In the genomic region with DNA sequence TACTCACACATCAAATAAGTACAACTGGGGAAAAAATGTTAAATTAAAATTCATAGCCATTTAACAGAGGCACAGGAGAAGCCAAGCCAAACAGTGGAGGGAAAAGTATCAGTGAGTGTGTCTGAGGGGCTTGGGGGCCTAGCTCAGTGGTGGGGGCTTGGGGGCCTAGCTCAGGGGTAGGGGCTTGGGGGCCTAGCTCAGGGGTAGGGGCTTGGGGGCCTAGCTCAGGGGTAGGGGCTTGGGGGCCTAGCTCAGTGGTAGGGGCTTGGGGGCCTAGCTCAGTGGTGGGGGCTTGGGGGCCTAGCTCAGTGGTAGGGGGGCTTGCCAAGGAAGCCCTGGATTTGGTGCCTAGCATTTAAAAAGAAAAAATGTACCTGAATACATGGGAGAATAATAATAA, we compare ENCODE assay signal across 8 mouse cellular contexts.
A peak's percentile ranks its signal among the peaks of the same experiment; 100 is the strongest.
DNase-seq lines count a peak whose midpoint lies in the region; ATAC-seq lines count a peak whose summit lies in the region.
"Not testable (repeated sequence)": the region's sequence is repeated elsewhere in the genome, so short reads cannot be mapped to it uniquely, and the experiment has no call there.

No protein-coding gene starts in this region.

- not testable (repeated sequence) for H3K4me3 ChIP-seq in hindbrain, embryonic 13.5 days; kidney, embryonic 16.5 days (ENCODE audit: low read length); liver, embryonic 13.5 days (replicated peaks); stomach, embryonic 16.5 days (replicated peaks; ENCODE audit: low read length)

- H3K27me3 ChIP-seq in hindbrain, embryonic 13.5 days; kidney, embryonic 16.5 days (ENCODE audit: insufficient read depth, low read length); liver, embryonic 13.5 days; stomach, embryonic 16.5 days (ENCODE audit: control insufficient read depth, insufficient read depth, low read length): not testable (repeated sequence)

- not testable (repeated sequence) for H3K27ac ChIP-seq in hindbrain, embryonic 13.5 days; kidney, embryonic 16.5 days (ENCODE audit: low read length); liver, embryonic 13.5 days; stomach, embryonic 16.5 days (ENCODE audit: low read length)

- peaks cover 48% of the 10 kb centered on the region for H3K4me1 ChIP-seq in hindbrain, embryonic 13.5 days (replicated peaks)
- H3K4me1 ChIP-seq in kidney, embryonic 16.5 days (ENCODE audit: insufficient read depth, low read length): peaks cover 26% of the 10 kb centered on the region
- peaks cover 27% of the 10 kb centered on the region for H3K4me1 ChIP-seq in liver, embryonic 13.5 days (replicated peaks)
- H3K4me1 ChIP-seq in stomach, embryonic 16.5 days (ENCODE audit: control insufficient read depth, insufficient read depth, low read length): peaks cover 19% of the 10 kb centered on the region

- H3K9ac ChIP-seq in hindbrain, embryonic 13.5 days; kidney, embryonic 16.5 days (replicated peaks; ENCODE audit: low read length); liver, embryonic 13.5 days; stomach, embryonic 16.5 days (ENCODE audit: low read length): not testable (repeated sequence)

- not testable (repeated sequence) for H3K9me3 ChIP-seq in hindbrain, embryonic 13.5 days; kidney, embryonic 16.5 days (ENCODE audit: low read length); liver, embryonic 13.5 days (replicated peaks); stomach, embryonic 16.5 days (replicated peaks; ENCODE audit: control insufficient read depth, low read length)

- ATAC-seq in erythroblast, adult 5-6 weeks (replicated peaks; ENCODE audit: low FRiP score, poor library complexity, severe bottlenecking): peak; percentile 79
- ATAC-seq in granulocyte monocyte progenitor cell, adult 5-6 weeks (replicated peaks; ENCODE audit: poor library complexity, severe bottlenecking): peak; percentile 54
- peak; percentile 74 for ATAC-seq in hindbrain, embryonic 13.5 days (ENCODE audit: low FRiP score)
- peak; percentile 73; the same call in 1 of the 2 replicates for ATAC-seq in kidney, embryonic 16.5 days (ENCODE audit: low FRiP score, low TSS enrichment)
- ATAC-seq in liver, embryonic 13.5 days (ENCODE audit: low read depth): peak; percentile 52
- ATAC-seq in megakaryocyte progenitor cell, adult 5-6 weeks (replicated peaks; ENCODE audit: poor library complexity): 0 out of 2 replicates have a peak, but pooled peaks have one; percentile 20
- ATAC-seq in monocyte, adult 5-6 weeks (replicated peaks; ENCODE audit: insufficient number of reproducible peaks, low FRiP score, low TSS enrichment, poor library complexity, severe bottlenecking): peak; percentile 86
- ATAC-seq in stomach, embryonic 16.5 days (ENCODE audit: insufficient read depth, low FRiP score): peak; percentile 48; the same call in 1 of the 2 replicates

- DNase-seq in liver, embryonic 13.5 days: not testable (repeated sequence)

- not testable (repeated sequence) for H3K4me2 ChIP-seq in hindbrain, embryonic 13.5 days; kidney, embryonic 16.5 days (replicated peaks; ENCODE audit: low read depth, low read length); liver, embryonic 13.5 days; stomach, embryonic 16.5 days (ENCODE audit: low read depth, low read length)

- not testable (repeated sequence) for H3K36me3 ChIP-seq in hindbrain, embryonic 13.5 days; kidney, embryonic 16.5 days (ENCODE audit: insufficient read depth, low read length); liver, embryonic 13.5 days; stomach, embryonic 16.5 days (ENCODE audit: control insufficient read depth, insufficient read depth, low read length)

Comparison
In these comparisons a context has a peak if more than half of its experiments do, and no peak if none do; other contexts are left out.
1. ATAC-seq: peak in every context shown above with its lines; median percentile 86 in monocyte, adult 5-6 weeks; 79 in erythroblast, adult 5-6 weeks; 74 in hindbrain, embryonic 13.5 days; 73 in kidney, embryonic 16.5 days; 54 in granulocyte monocyte progenitor cell, adult 5-6 weeks; 52 in liver, embryonic 13.5 days; 48 in stomach, embryonic 16.5 days; 20 in megakaryocyte progenitor cell, adult 5-6 weeks.